Mouse (Mus musculus) G1E (cell line): ENCODE results near the gene App.

Experiments used
- CTCF ChIP-seq: IDR thresholded peaks from 2 replicates; pipeline ENCODE4 v1.5.1; 2012; ENCODE audit warnings: low read depth, low read length, inconsistent platforms, mixed read lengths
- GATA1 ChIP-seq: IDR thresholded peaks from 2 replicates; pipeline ENCODE4 v1.6.1; 2012; ENCODE audit warnings: borderline replicate concordance, low read length, inconsistent platforms, mixed read lengths

GRCm38 (mm10) chr16:85000304-85000703 lies 173.3 kb downstream of the App start:
- TF ChIP-seq CTCF (no peak), GATA1 (no peak)
